Mouse (Mus musculus): ENCODE measurements around the gene Gbp2. TPM values are rescaled to one million over a fixed set of nuclear protein-coding genes. Genes with fewer than 3 reads are reported as not detected.

Gene Gbp2
- total and polyA plus RNA-seq, 3 experiments: 22.5 to 48.4 (median 36.5) TPM

- H3K9me3 ChIP-seq (replicated peaks; ENCODE audit: low read length): no peaks in the 10 kb centered on the region
- H3K9ac ChIP-seq (ENCODE audit: insufficient read depth, low read depth): no peak overlapping the region
- H3K27ac ChIP-seq (ENCODE audit: insufficient read depth, low read depth): no peak overlapping the region
- TF ChIP-seq SMC3 (IDR thresholded peaks at IDR 0.05; ENCODE audit: low read depth, low read length) (no peak), MAZ (IDR thresholded peaks at IDR 0.05; ENCODE audit: low read depth, low read length) (no peak), ZNF384 (IDR thresholded peaks at IDR 0.05; ENCODE audit: low read depth, low read length) (no peak), ELF1 (IDR thresholded peaks at IDR 0.05; ENCODE audit: low read depth, low read length) (no peak), EP300 (IDR thresholded peaks at IDR 0.05; ENCODE audit: low read length) (no peak), KAT2A (IDR thresholded peaks at IDR 0.05; ENCODE audit: insufficient replicate concordance, low read length) (no peak), IRF4 (IDR thresholded peaks at IDR 0.05; ENCODE audit: low read depth, low read length) (no peak), MAFK (IDR thresholded peaks at IDR 0.05; ENCODE audit: insufficient replicate concordance, low read length) (no peak), E2F4 (IDR thresholded peaks at IDR 0.05; ENCODE audit: insufficient replicate concordance, low read depth, low read length) (no peak), ZKSCAN1 (IDR thresholded peaks at IDR 0.05; ENCODE audit: borderline replicate concordance, low read depth, low read length) (no peak), CHD1 (IDR thresholded peaks at IDR 0.05; ENCODE audit: low read depth, low read length) (no peak), MEF2A (IDR thresholded peaks at IDR 0.05; ENCODE audit: borderline replicate concordance, low read depth, low read length) (no peak), RCOR1 (conservative IDR thresholded peaks at IDR 0.05; ENCODE audit: low read depth, low read length) (no peak), NRF1 (IDR thresholded peaks at IDR 0.05; ENCODE audit: low read depth, low read length) (no peak), SIN3A (IDR thresholded peaks at IDR 0.05; ENCODE audit: low read length) (no peak), MXI1 (IDR thresholded peaks at IDR 0.05; ENCODE audit: low read depth, low read length) (no peak), ZC3H11A (IDR thresholded peaks at IDR 0.05; ENCODE audit: low read depth, low read length) (no peak)
- H3K36me3 ChIP-seq (replicated peaks in 1 of 2; ENCODE audit: control insufficient read depth in 1 of 2, insufficient read depth in 1 of 2, low read length in 1 of 2): peaks cover 10 to 71% of the 10 kb centered on the region in 2 experiments
- no peaks in the 10 kb centered on the region for H3K27me3 ChIP-seq (replicated peaks)
- H3K4me1 ChIP-seq (ENCODE audit: control insufficient read depth in 1 of 2, insufficient read depth in 2 of 2): peaks cover 0 to 8% of the 10 kb centered on the region in 2 experiments; a peak in 1 of 4 replicates
- H3K4me3 ChIP-seq (replicated peaks in 1 of 3; ENCODE audit: low read depth in 2 of 3, low read length in 2 of 3, poor library complexity in 1 of 3): no peak overlapping the region
- H3K79me2 ChIP-seq (replicated peaks; ENCODE audit: control insufficient read depth, extremely low read depth, insufficient read depth, poor library complexity, severe bottlenecking): no peaks in the 10 kb centered on the region
- dilution Hi-C loops (cut with MboI; ENCODE audit: extremely low pct_ligation_motif_present, extremely low pct_unique_long_range_greater_than_20kb, low sequenced_read_pairs): no loop called here
- no peak overlapping the region for H3K4me2 ChIP-seq (ENCODE audit: insufficient read depth, low read depth, poor library complexity, severe bottlenecking)
- no peak for DNase-seq (ENCODE audit: extremely low read depth)
- in situ Hi-C loops (cut with MboI; ENCODE audit: low pct_ligation_motif_present, low pct_unique_long_range_greater_than_20kb, low sequenced_read_pairs): no loop called here
These were observed 10.0 kb downstream of the Gbp2 start for GRCm38 (mm10) chr3:142630385-142630784.

- Histone ChIP-seq H3K4me2 (ENCODE audit: insufficient read depth, low read depth, poor library complexity, severe bottlenecking) (peak overlapping the region; percentile 60), H3K27ac (ENCODE audit: insufficient read depth, low read depth) (no peak overlapping the region), H3K36me3 (replicated peaks in 1 of 2; ENCODE audit: control insufficient read depth in 1 of 2, insufficient read depth in 1 of 2, low read length in 1 of 2) (peaks cover 9 to 20% of the 10 kb centered on the region in 2 experiments), H3K4me1 (ENCODE audit: control insufficient read depth in 1 of 2, insufficient read depth in 2 of 2) (peaks cover 5 to 8% of the 10 kb centered on the region in 2 experiments), H3K27me3 (replicated peaks) (no peaks in the 10 kb centered on the region), H3K9ac (ENCODE audit: insufficient read depth, low read depth) (no peak overlapping the region; the same call in 1 of the 2 replicates), H3K79me2 (replicated peaks; ENCODE audit: control insufficient read depth, extremely low read depth, insufficient read depth, poor library complexity, severe bottlenecking) (no peaks in the 10 kb centered on the region), H3K4me3 (replicated peaks in 1 of 3; ENCODE audit: low read depth in 2 of 3, low read length in 2 of 3, poor library complexity in 1 of 3) (peak overlapping the region in 1 of 3 experiments; percentile 3), H3K9me3 (replicated peaks; ENCODE audit: low read length) (no peaks in the 10 kb centered on the region)
- in situ Hi-C loops (cut with MboI; ENCODE audit: low pct_ligation_motif_present, low pct_unique_long_range_greater_than_20kb, low sequenced_read_pairs): loop anchor here (5.0 kb wide), 1 partner anchor 67 kb away; no protein-coding TSS in a partner anchor
- peak; percentile 95 for DNase-seq (ENCODE audit: extremely low read depth)
- dilution Hi-C loops (cut with MboI; ENCODE audit: extremely low pct_ligation_motif_present, extremely low pct_unique_long_range_greater_than_20kb, low sequenced_read_pairs): no loop called here
- TF ChIP-seq USF2 (conservative IDR thresholded peaks at IDR 0.05; ENCODE audit: low read depth, low read length): no peak; the same call in 1 of the 2 replicates
- TF ChIP-seq PAX5 (IDR thresholded peaks at IDR 0.05; ENCODE audit: low read length): no peak
- no peak for TF ChIP-seq ZC3H11A (IDR thresholded peaks at IDR 0.05; ENCODE audit: low read depth, low read length)
- peak; percentile 45; the same call in 1 of the 2 replicates for TF ChIP-seq POLR2A (IDR thresholded peaks at IDR 0.05; ENCODE audit: low read depth, low read length)
- TF ChIP-seq IRF4 (IDR thresholded peaks at IDR 0.05; ENCODE audit: low read depth, low read length): peak; percentile 63
- TF ChIP-seq BHLHE40 (IDR thresholded peaks at IDR 0.05; ENCODE audit: low read depth, low read length): peak; percentile 72
- TF ChIP-seq MXI1 (IDR thresholded peaks at IDR 0.05; ENCODE audit: low read depth, low read length): peak; percentile 87; the same call in 1 of the 2 replicates
- peak; percentile 99 for TF ChIP-seq MYC (IDR thresholded peaks at IDR 0.05; ENCODE audit: low read depth, low read length)
- TF ChIP-seq SIN3A (IDR thresholded peaks at IDR 0.05; ENCODE audit: low read length): peak; percentile 53
- peak; percentile 91 for TF ChIP-seq MAX (IDR thresholded peaks at IDR 0.05; ENCODE audit: low read length)
- peak; percentile 96 for TF ChIP-seq SMC3 (IDR thresholded peaks at IDR 0.05; ENCODE audit: low read depth, low read length)
- no peak for TF ChIP-seq MAZ (IDR thresholded peaks at IDR 0.05; ENCODE audit: low read depth, low read length)
- peak; percentile 49; the same call in 1 of the 2 replicates for TF ChIP-seq ELF1 (IDR thresholded peaks at IDR 0.05; ENCODE audit: low read depth, low read length)
- TF ChIP-seq TBP (conservative IDR thresholded peaks at IDR 0.05; ENCODE audit: low read depth, low read length): 0 out of 2 replicates have a peak, but pooled peaks have one; percentile 61
- TF ChIP-seq CTCF (conservative IDR thresholded peaks at IDR 0.05 in 1 of 2, IDR thresholded peaks at IDR 0.05 in 1 of 2; ENCODE audit: low read depth in 2 of 2, low read length in 2 of 2): peak; percentile 93 to 98
- TF ChIP-seq TCF12 (IDR thresholded peaks at IDR 0.05; ENCODE audit: low read depth, low read length): peak; percentile 50; the same call in 1 of the 2 replicates
- no peak for TF ChIP-seq ZKSCAN1 (IDR thresholded peaks at IDR 0.05; ENCODE audit: borderline replicate concordance, low read depth, low read length)
- TF ChIP-seq RAD21 (IDR thresholded peaks at IDR 0.05; ENCODE audit: low read depth, low read length): peak; percentile 80
- TF ChIP-seq NELFE (IDR thresholded peaks at IDR 0.05; ENCODE audit: low read depth, low read length): peak; percentile 43; the same call in 1 of the 2 replicates
These were observed 19.8 kb downstream of the Gbp2 start for GRCm38 (mm10) chr3:142640201-142640600.

All from CH12.LX (cell line).